Mouse (Mus musculus): ENCODE data around the gene Prepl. TPM values are rescaled to one million over a fixed set of nuclear protein-coding genes. Genes with fewer than 3 reads are reported as not detected.

The Prepl gene
- total and polyA plus RNA-seq, 3 experiments, result 36.1 to 142 (median 122) TPM

GRCm38 (mm10) chr17:85018794-85019193 lies 71.2 kb downstream of the Prepl start:
- intact Hi-C loops (cut with DNase I), result no loop called here
- Histone ChIP-seq H3K4me3 (no peak overlapping the region), H3K27me3 (ENCODE audit: control insufficient read depth, insufficient read depth, low read length) (no peaks in the 10 kb centered on the region), H3K9ac (ENCODE audit: low read depth, low read length) (no peak overlapping the region), H3K27ac (no peak overlapping the region), H3K4me1 (ENCODE audit: control insufficient read depth, insufficient read depth, low read length) (no peaks in the 10 kb centered on the region), H3K79me2 (replicated peaks; ENCODE audit: control insufficient read depth, insufficient read depth, low read length) (no peaks in the 10 kb centered on the region), H3K36me3 (ENCODE audit: control insufficient read depth, insufficient read depth, low read length) (no peaks in the 10 kb centered on the region)
- no peak for DNase-seq
- TF ChIP-seq CTCF (IDR thresholded peaks at IDR 0.05), result no peak
- no peak for TF ChIP-seq EP300 (IDR thresholded peaks at IDR 0.05; ENCODE audit: insufficient read depth, low read depth, low read length)
- TF ChIP-seq POLR2A (IDR thresholded peaks at IDR 0.05; ENCODE audit: insufficient read depth, low read depth, low read length), result no peak
- 60% methylated on average over 5 of the region's 5 CpGs for WGBS

GRCm38 (mm10) chr17:85018344-85018743 lies 71.7 kb downstream of the Prepl start:
- intact Hi-C loops (cut with DNase I), result no loop called here
- Histone ChIP-seq H3K36me3 (ENCODE audit: control insufficient read depth, insufficient read depth, low read length) (no peaks in the 10 kb centered on the region), H3K9ac (ENCODE audit: low read depth, low read length) (no peak overlapping the region), H3K4me1 (ENCODE audit: control insufficient read depth, insufficient read depth, low read length) (no peaks in the 10 kb centered on the region), H3K27ac (no peak overlapping the region), H3K79me2 (replicated peaks; ENCODE audit: control insufficient read depth, insufficient read depth, low read length) (no peaks in the 10 kb centered on the region), H3K4me3 (no peak overlapping the region), H3K27me3 (ENCODE audit: control insufficient read depth, insufficient read depth, low read length) (no peaks in the 10 kb centered on the region)
- 91% methylated on average over 3 of the region's 3 CpGs for WGBS
- TF ChIP-seq CTCF (IDR thresholded peaks at IDR 0.05) (no peak), POLR2A (IDR thresholded peaks at IDR 0.05; ENCODE audit: insufficient read depth, low read depth, low read length) (no peak), EP300 (IDR thresholded peaks at IDR 0.05; ENCODE audit: insufficient read depth, low read depth, low read length) (no peak)
- no peak for DNase-seq

GRCm38 (mm10) chr17:85014632-85015031 lies 75.4 kb downstream of the Prepl start:
- H3K9ac ChIP-seq (ENCODE audit: low read depth, low read length), result no peak overlapping the region
- peaks cover 3% of the 10 kb centered on the region; the same call in 1 of the 2 replicates for H3K36me3 ChIP-seq (ENCODE audit: control insufficient read depth, insufficient read depth, low read length)
- intact Hi-C loops (cut with DNase I), result no loop called here
- H3K27me3 ChIP-seq (ENCODE audit: control insufficient read depth, insufficient read depth, low read length), result no peaks in the 10 kb centered on the region
- no peak overlapping the region for H3K27ac ChIP-seq
- H3K4me3 ChIP-seq, result no peak overlapping the region
- H3K79me2 ChIP-seq (replicated peaks; ENCODE audit: control insufficient read depth, insufficient read depth, low read length), result no peaks in the 10 kb centered on the region
- no peak for DNase-seq
- no peaks in the 10 kb centered on the region for H3K4me1 ChIP-seq (ENCODE audit: control insufficient read depth, insufficient read depth, low read length)
- TF ChIP-seq POLR2A (IDR thresholded peaks at IDR 0.05; ENCODE audit: insufficient read depth, low read depth, low read length) (no peak), EP300 (IDR thresholded peaks at IDR 0.05; ENCODE audit: insufficient read depth, low read depth, low read length) (no peak), CTCF (IDR thresholded peaks at IDR 0.05) (no peak)
- WGBS, result 96% methylated on average over 3 of the region's 3 CpGs

- TF ChIP-seq CTCF (IDR thresholded peaks at IDR 0.05), result no peak
- no peak for TF ChIP-seq POLR2A (IDR thresholded peaks at IDR 0.05; ENCODE audit: insufficient read depth, low read depth, low read length)
- TF ChIP-seq EP300 (IDR thresholded peaks at IDR 0.05; ENCODE audit: insufficient read depth, low read depth, low read length), result no peak
- H3K79me2 ChIP-seq (replicated peaks; ENCODE audit: control insufficient read depth, insufficient read depth, low read length), result no peaks in the 10 kb centered on the region
- no peak overlapping the region for H3K9ac ChIP-seq (ENCODE audit: low read depth, low read length)
- H3K4me3 ChIP-seq, result no peak overlapping the region
- H3K27ac ChIP-seq, result no peak overlapping the region
- no peak for DNase-seq
- no peaks in the 10 kb centered on the region for H3K4me1 ChIP-seq (ENCODE audit: control insufficient read depth, insufficient read depth, low read length)
- H3K36me3 ChIP-seq (ENCODE audit: control insufficient read depth, insufficient read depth, low read length), result peaks cover 3% of the 10 kb centered on the region; the same call in 1 of the 2 replicates
- WGBS, result 88% methylated on average over 6 of the region's 6 CpGs
- intact Hi-C loops (cut with DNase I), result no loop called here
- H3K27me3 ChIP-seq (ENCODE audit: control insufficient read depth, insufficient read depth, low read length), result no peaks in the 10 kb centered on the region
Measured at GRCm38 (mm10) chr17:85013485-85013884, 76.6 kb downstream of the Prepl start.

Other genes with a start within 250 kb of the Prepl start
- 100 to 1,000 TPM; 119 to 137 TPM for gene Ppm1b, start 133.5 kb downstream of the Prepl start, total RNA-seq (2021)
- gene Ppm1b, start 133.5 kb downstream of the Prepl start, polyA plus RNA-seq (2012; rRNA removed), result 39.0 and 84.7 TPM in 2 replicates
- under 1 TPM; 0.16 to 0.23 TPM for gene Slc3a1, start 61.9 kb downstream of the Prepl start, total RNA-seq (2021)
- 0.16 TPM in 1 of 2 replicates, not detected in the other for gene Slc3a1, start 61.9 kb downstream of the Prepl start, polyA plus RNA-seq (2012; rRNA removed)
- 1 to 10 TPM; 3.5 to 4.2 TPM for gene Camkmt, start 311 bp upstream of the Prepl start, total RNA-seq (2021)
- gene Camkmt, start 311 bp upstream of the Prepl start, polyA plus RNA-seq (2012; rRNA removed), result 1.1 and 1.2 TPM in 2 replicates

All from heart, adult 2 months (tissue).